Mouse (Mus musculus) MEL (cell line): ENCODE data around the gene Cggbp1.

Source experiments
- CTCF ChIP-seq, 3 experiments: IDR thresholded peaks in 2 of 3; conservative IDR thresholded peaks in 1 of 3; 2 replicates each; pipeline ENCODE4 v1.5.1; 2011 to 2012; ENCODE audit warnings: low read length in 3 of 3, low read depth in 2 of 3, mild to moderate bottlenecking in 2 of 3, improper control_type of control experiment in 1 of 3, inconsistent platforms in 1 of 3, mixed read lengths in 1 of 3, moderate library complexity in 1 of 3; ENCODE audit not compliant: control insufficient read depth in 1 of 3, insufficient read depth in 1 of 3, poor library complexity in 1 of 3, severe bottlenecking in 1 of 3
- E2F4 ChIP-seq: IDR thresholded peaks from 2 replicates; pipeline ENCODE4 v1.6.1; 2011; ENCODE audit warnings: low read depth, low read length, improper control_type of control experiment, borderline replicate concordance

DNA sequence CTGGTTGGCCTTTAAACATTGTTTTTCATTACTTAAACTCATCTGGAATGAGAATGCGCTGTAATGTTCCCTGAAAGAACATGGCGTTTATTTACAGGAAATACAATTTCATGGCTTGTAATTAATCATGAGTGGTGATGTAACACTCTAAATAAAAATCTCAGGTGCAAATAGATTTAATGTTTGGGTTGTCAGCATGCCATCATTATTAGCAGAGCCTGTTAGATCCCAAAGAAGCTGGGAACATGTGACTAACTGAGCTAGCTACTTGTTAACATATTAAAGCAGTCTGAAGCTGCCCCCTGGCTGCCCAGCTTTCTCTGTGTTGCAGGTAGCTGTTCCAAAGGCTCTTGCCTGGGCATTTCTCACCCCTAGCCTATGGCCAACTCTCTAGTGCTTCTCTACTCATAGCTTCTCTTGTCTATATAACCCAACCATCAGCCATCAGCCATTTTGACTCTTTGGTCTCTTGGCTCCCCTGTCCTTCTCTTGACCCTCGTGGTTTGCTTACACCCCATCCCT lies 26.9 kb downstream of the Cggbp1 start:
- TF ChIP-seq E2F4 (no peak), CTCF (IDR thresholded peaks at IDR 0.05 in 2 of 3, conservative IDR thresholded peaks at IDR 0.05 in 1 of 3; ENCODE audit: control insufficient read depth in 1 of 3, insufficient read depth in 1 of 3, low read depth in 2 of 3, low read length in 3 of 3, poor library complexity in 1 of 3, severe bottlenecking in 1 of 3) (no peak)
